Mouse (Mus musculus): ENCODE data around the gene Sfxn3. TPM values are rescaled to one million over a fixed set of nuclear protein-coding genes. Genes with fewer than 3 reads are reported as not detected.
A peak's percentile ranks its signal among the peaks of the same experiment; 100 is the strongest.

Sfxn3 gene
- 43.4 TPM for polyA plus RNA-seq (2012; fragmentation: generic; extraction: Trizol)

DNA sequence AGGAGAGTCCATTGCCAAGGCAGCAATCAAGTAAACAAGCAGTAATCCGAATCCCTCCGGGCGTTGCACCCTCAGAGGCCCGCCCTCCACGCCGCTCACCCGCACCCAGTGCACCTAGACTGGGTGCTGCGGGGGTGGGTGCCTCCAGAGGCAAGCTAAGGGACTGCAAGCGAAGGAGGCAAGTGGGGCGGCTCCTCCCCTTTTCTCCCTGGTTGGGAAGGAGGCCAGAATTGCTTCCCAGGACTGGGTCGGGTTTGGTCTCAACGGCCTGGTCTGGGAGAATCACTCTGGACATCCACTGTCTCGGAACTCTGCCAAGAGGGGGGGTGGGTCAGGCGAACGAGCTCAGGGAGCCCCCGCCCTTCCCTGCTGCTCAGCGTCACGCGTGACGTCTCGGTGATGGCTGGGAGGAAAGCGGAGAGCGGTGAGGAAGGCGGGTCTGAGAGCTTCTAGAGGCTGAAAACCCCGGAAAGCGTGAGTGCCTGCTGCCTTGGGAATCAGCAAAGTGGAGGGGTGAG, at the start of gene Sfxn3:
Gene Sfxn3, plus strand, starts transcription at position 87 of the 518 bp plus-strand sequence.
- Histone ChIP-seq H3K4me2 (ENCODE audit: low read depth) (peak within 1 kb of the TSS; percentile 90), H3ac (ENCODE audit: control insufficient read depth, insufficient read length) (peak within 1 kb of the TSS; percentile 26), H3K27me3 (ENCODE audit: control insufficient read depth, insufficient read depth, insufficient read length) (no peaks in the 10 kb centered on the region), H3K4me3 (peak within 1 kb of the TSS; percentile 59), H3K79me2 (ENCODE audit: control insufficient read depth, insufficient read depth) (peaks cover 22% of the 10 kb centered on the region), H3K36me3 (ENCODE audit: control insufficient read depth, insufficient read depth) (peaks cover 18% of the 10 kb centered on the region)
- TF ChIP-seq CEBPB (IDR thresholded peaks at IDR 0.05; ENCODE audit: insufficient read depth, poor library complexity, severe bottlenecking), result peak; percentile 68
- peak; percentile 49 for TF ChIP-seq POLR2AphosphoS2 (IDR thresholded peaks at IDR 0.05; ENCODE audit: insufficient read length, low read depth)
- no peak for TF ChIP-seq E2F4 (IDR thresholded peaks at IDR 0.05; ENCODE audit: insufficient read depth)
- TF ChIP-seq TCF3 (IDR thresholded peaks at IDR 0.05; ENCODE audit: insufficient read length, low read depth), result no peak
- no peak for TF ChIP-seq MAX (IDR thresholded peaks at IDR 0.05; ENCODE audit: low read depth)
- TF ChIP-seq TCF12 (IDR thresholded peaks at IDR 0.05; ENCODE audit: insufficient read depth, poor library complexity, severe bottlenecking), result no peak
- TF ChIP-seq MYOG (IDR thresholded peaks at IDR 0.05; ENCODE audit: control insufficient read depth in 1 of 3, insufficient read depth in 1 of 3, insufficient read length in 2 of 3, low read depth in 2 of 3), result peak in 1 of 3 experiments; percentile 21
- TF ChIP-seq MYOD1 (IDR thresholded peaks at IDR 0.05; ENCODE audit: control insufficient read depth in 1 of 3, insufficient read length in 2 of 3, low read depth in 2 of 3), result no peak
- no peak for TF ChIP-seq USF1 (IDR thresholded peaks at IDR 0.05; ENCODE audit: low read depth)
- TF ChIP-seq REST (IDR thresholded peaks at IDR 0.05; ENCODE audit: insufficient read depth, insufficient read length), result no peak
- peak; percentile 43 for TF ChIP-seq POLR2A (IDR thresholded peaks at IDR 0.05; ENCODE audit: insufficient read length, low read depth)
- TF ChIP-seq SRF (IDR thresholded peaks at IDR 0.05; ENCODE audit: control insufficient read depth, insufficient read length, low read depth), result no peak

DNA sequence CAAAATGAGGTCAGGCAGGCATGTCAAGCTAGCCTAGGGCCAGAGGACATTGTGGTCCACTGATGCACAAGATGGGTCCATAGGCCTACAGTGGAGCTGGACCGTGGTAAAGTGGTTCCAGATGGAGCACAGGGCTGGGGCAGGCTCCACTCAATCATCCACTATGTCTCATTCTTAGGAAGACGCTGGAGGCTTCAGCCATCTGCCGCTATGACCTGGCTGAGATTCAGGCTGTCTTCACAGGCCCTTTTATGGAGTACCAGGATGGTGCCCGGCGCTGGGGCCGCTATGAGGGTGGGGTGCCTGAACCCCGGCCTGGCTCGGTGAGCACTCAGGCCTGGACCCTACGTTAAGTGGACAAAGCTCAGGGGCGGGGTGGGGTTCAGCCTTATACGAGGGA, 49.5 kb upstream of the Sfxn3 start:
- Histone ChIP-seq H3K4me2 (ENCODE audit: low read depth) (no peak overlapping the region), H3K79me2 (ENCODE audit: control insufficient read depth, insufficient read depth) (no peaks in the 10 kb centered on the region), H3K4me3 (no peak overlapping the region), H3ac (ENCODE audit: control insufficient read depth, insufficient read length) (no peak overlapping the region), H3K36me3 (ENCODE audit: control insufficient read depth, insufficient read depth) (no peaks in the 10 kb centered on the region), H3K27me3 (ENCODE audit: control insufficient read depth, insufficient read depth, insufficient read length) (no peaks in the 10 kb centered on the region)
- TF ChIP-seq POLR2AphosphoS2 (IDR thresholded peaks at IDR 0.05; ENCODE audit: insufficient read length, low read depth) (no peak), MYOD1 (IDR thresholded peaks at IDR 0.05; ENCODE audit: control insufficient read depth in 1 of 3, insufficient read length in 2 of 3, low read depth in 2 of 3) (no peak)

GRCm38 (mm10) chr19:44999647-45000046, 47.7 kb upstream of the Sfxn3 start:
- Histone ChIP-seq H3K4me2 (ENCODE audit: low read depth) (no peak overlapping the region), H3K27me3 (ENCODE audit: control insufficient read depth, insufficient read depth, insufficient read length) (no peaks in the 10 kb centered on the region), H3K4me3 (no peak overlapping the region), H3K79me2 (ENCODE audit: control insufficient read depth, insufficient read depth) (no peaks in the 10 kb centered on the region), H3ac (ENCODE audit: control insufficient read depth, insufficient read length) (no peak overlapping the region), H3K36me3 (ENCODE audit: control insufficient read depth, insufficient read depth) (no peaks in the 10 kb centered on the region)
- TF ChIP-seq TCF12 (IDR thresholded peaks at IDR 0.05; ENCODE audit: insufficient read depth, poor library complexity, severe bottlenecking), result no peak
- TF ChIP-seq SRF (IDR thresholded peaks at IDR 0.05; ENCODE audit: control insufficient read depth, insufficient read length, low read depth), result no peak
- TF ChIP-seq MYOD1 (IDR thresholded peaks at IDR 0.05; ENCODE audit: control insufficient read depth in 1 of 3, insufficient read length in 2 of 3, low read depth in 2 of 3), result no peak
- TF ChIP-seq CEBPB (IDR thresholded peaks at IDR 0.05; ENCODE audit: insufficient read depth, poor library complexity, severe bottlenecking), result no peak
- no peak for TF ChIP-seq USF1 (IDR thresholded peaks at IDR 0.05; ENCODE audit: low read depth)
- TF ChIP-seq E2F4 (IDR thresholded peaks at IDR 0.05; ENCODE audit: insufficient read depth), result no peak
- TF ChIP-seq MYOG (IDR thresholded peaks at IDR 0.05; ENCODE audit: control insufficient read depth in 1 of 3, insufficient read depth in 1 of 3, insufficient read length in 2 of 3, low read depth in 2 of 3), result no peak
- TF ChIP-seq POLR2A (IDR thresholded peaks at IDR 0.05; ENCODE audit: insufficient read length, low read depth), result no peak
- TF ChIP-seq POLR2AphosphoS2 (IDR thresholded peaks at IDR 0.05; ENCODE audit: insufficient read length, low read depth), result no peak
- TF ChIP-seq MAX (IDR thresholded peaks at IDR 0.05; ENCODE audit: low read depth), result no peak
- TF ChIP-seq REST (IDR thresholded peaks at IDR 0.05; ENCODE audit: insufficient read depth, insufficient read length), result no peak
- no peak for TF ChIP-seq TCF3 (IDR thresholded peaks at IDR 0.05; ENCODE audit: insufficient read length, low read depth)

DNA sequence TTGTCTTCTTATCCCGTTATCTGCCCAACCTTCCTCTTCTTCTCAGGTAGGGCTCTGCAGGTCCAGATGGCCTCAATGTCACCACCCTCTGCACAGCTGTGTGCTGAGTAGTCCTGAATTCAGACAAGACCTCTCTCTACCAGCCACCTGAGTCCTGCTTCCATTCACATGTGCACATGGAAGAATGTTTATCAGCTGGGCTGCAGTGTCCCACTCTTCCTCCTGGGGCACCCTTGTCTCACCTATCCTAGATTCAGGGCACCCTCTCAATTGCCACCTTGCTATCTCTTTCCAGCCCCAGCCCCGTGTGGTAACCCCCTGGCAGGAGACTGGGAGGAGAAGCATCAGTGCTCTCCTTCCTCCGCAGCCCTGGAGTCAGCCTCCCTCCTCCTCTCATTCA, 45.0 kb upstream of the Sfxn3 start:
- Histone ChIP-seq H3K27me3 (ENCODE audit: control insufficient read depth, insufficient read depth, insufficient read length) (no peaks in the 10 kb centered on the region), H3ac (ENCODE audit: control insufficient read depth, insufficient read length) (no peak overlapping the region), H3K79me2 (ENCODE audit: control insufficient read depth, insufficient read depth) (peaks cover 14% of the 10 kb centered on the region), H3K4me3 (no peak overlapping the region), H3K36me3 (ENCODE audit: control insufficient read depth, insufficient read depth) (no peaks in the 10 kb centered on the region), H3K4me2 (ENCODE audit: low read depth) (no peak overlapping the region)
- TF ChIP-seq TCF3 (IDR thresholded peaks at IDR 0.05; ENCODE audit: insufficient read length, low read depth) (no peak), E2F4 (IDR thresholded peaks at IDR 0.05; ENCODE audit: insufficient read depth) (no peak), TCF12 (IDR thresholded peaks at IDR 0.05; ENCODE audit: insufficient read depth, poor library complexity, severe bottlenecking) (no peak), USF1 (IDR thresholded peaks at IDR 0.05; ENCODE audit: low read depth) (no peak), MAX (IDR thresholded peaks at IDR 0.05; ENCODE audit: low read depth) (no peak), POLR2A (IDR thresholded peaks at IDR 0.05; ENCODE audit: insufficient read length, low read depth) (no peak)

GRCm38 (mm10) chr19:45003740-45004516, 43.4 kb upstream of the Sfxn3 start:
- TF ChIP-seq USF1 (IDR thresholded peaks at IDR 0.05; ENCODE audit: low read depth), result no peak
- TF ChIP-seq POLR2AphosphoS2 (IDR thresholded peaks at IDR 0.05; ENCODE audit: insufficient read length, low read depth), result peak; percentile 10
- no peak for TF ChIP-seq MYOD1 (IDR thresholded peaks at IDR 0.05; ENCODE audit: control insufficient read depth in 1 of 3, insufficient read length in 2 of 3, low read depth in 2 of 3)
- Histone ChIP-seq H3K79me2 (ENCODE audit: control insufficient read depth, insufficient read depth) (peaks cover 22% of the 10 kb centered on the region), H3K36me3 (ENCODE audit: control insufficient read depth, insufficient read depth) (no peaks in the 10 kb centered on the region), H3ac (ENCODE audit: control insufficient read depth, insufficient read length) (no peak overlapping the region), H3K4me2 (ENCODE audit: low read depth) (no peak overlapping the region), H3K4me3 (no peak overlapping the region), H3K27me3 (ENCODE audit: control insufficient read depth, insufficient read depth, insufficient read length) (no peaks in the 10 kb centered on the region)
